Mouse (Mus musculus): ENCODE results near the gene Pdyn.

- TF ChIP-seq CTCF (conservative IDR thresholded peaks at IDR 0.05; ENCODE audit: insufficient read depth, insufficient read length, low read depth, low read length) (no peak), POLR2A (IDR thresholded peaks at IDR 0.05; ENCODE audit: low read depth, low read length) (no peak)
Measured at GRCm38 (mm10) chr2:129694303-129694702, 5.3 kb downstream of the Pdyn start.

Measured in kidney, adult 2 months (tissue).